Mouse (Mus musculus) MEL (cell line): ENCODE results near the gene Pip5k1c. TPM values are rescaled to one million over a fixed set of nuclear protein-coding genes. Genes with fewer than 3 reads are reported as not detected.

Experiments
- DNase-seq: peaks from one replicate; pipeline ENCODE4 v3.0.0; 2011; ENCODE audit warnings: low read depth, low spot score
- H3K27ac ChIP-seq: 2 replicates; pipeline ENCODE4 v1.5.1; 2012; ENCODE audit warnings: low read depth, mild to moderate bottlenecking, control low read depth, low read length, moderate library complexity; ENCODE audit not compliant: control insufficient read depth
- H3K27me3 ChIP-seq, 2 experiments: fragments of 150-350 bp in 1 of 2; sonication (generic) in 1 of 2; 2 replicates each; pipeline ENCODE4 v1.6.1; 2012; ENCODE audit warnings: low read length in 2 of 2, mild to moderate bottlenecking in 2 of 2, improper control_type of control experiment in 1 of 2, moderate library complexity in 1 of 2; ENCODE audit not compliant: insufficient read depth in 2 of 2, control insufficient read depth in 1 of 2
- H3K36me3 ChIP-seq, 2 experiments: 2 replicates each; pipeline ENCODE4 v1.6.1; 2012 to 2014; ENCODE audit warnings: low read length in 2 of 2, improper control_type of control experiment in 1 of 2, inconsistent platforms in 1 of 2, mild to moderate bottlenecking in 1 of 2; ENCODE audit not compliant: insufficient read depth in 2 of 2, control insufficient read depth in 1 of 2
- H3K4me1 ChIP-seq, 2 experiments: fragments of 150-350 bp in 1 of 2; sonication (generic) in 1 of 2; 2 replicates each; pipeline ENCODE4 v1.6.1; 2012; ENCODE audit warnings: low read length in 2 of 2, improper control_type of control experiment in 1 of 2, mild to moderate bottlenecking in 1 of 2; ENCODE audit not compliant: insufficient read depth in 2 of 2, control insufficient read depth in 1 of 2
- H3K4me3 ChIP-seq, 2 experiments: fragments of 150-350 bp in 1 of 2; sonication (generic) in 1 of 2; 2 replicates each; pipeline ENCODE4 v1.5.1; 2012; ENCODE audit warnings: low read depth in 2 of 2, low read length in 2 of 2, mild to moderate bottlenecking in 2 of 2, moderate library complexity in 2 of 2, control low read depth in 1 of 2, improper control_type of control experiment in 1 of 2; ENCODE audit not compliant: control insufficient read depth in 1 of 2, insufficient read depth in 1 of 2
- H3K79me2 ChIP-seq: 2 replicates; pipeline ENCODE4 v1.6.1; 2012; ENCODE audit warnings: mild to moderate bottlenecking, low read length, moderate library complexity; ENCODE audit not compliant: control insufficient read depth, poor library complexity, insufficient read depth
- H3K9ac ChIP-seq: 2 replicates; pipeline ENCODE4 v1.6.1; 2012; ENCODE audit warnings: low read depth, mild to moderate bottlenecking, control low read depth, low read length, moderate library complexity; ENCODE audit not compliant: control insufficient read depth, poor library complexity, severe bottlenecking
- H3K9me3 ChIP-seq: fragments of 150-350 bp; sonication (generic); replicated peaks from 2 replicates; pipeline ENCODE4 v1.6.1; 2012; ENCODE audit warnings: mild to moderate bottlenecking, low read length, improper control_type of control experiment, moderate library complexity; ENCODE audit not compliant: insufficient read depth
- CHD1 ChIP-seq: IDR thresholded peaks from 2 replicates; pipeline ENCODE4 v1.6.1; 2012; ENCODE audit warnings: low read depth, mild to moderate bottlenecking, inconsistent platforms, low read length, improper control_type of control experiment
- CHD2 ChIP-seq: IDR thresholded peaks from 2 replicates; pipeline ENCODE4 v1.6.1; 2011; ENCODE audit warnings: low read length, improper control_type of control experiment
- CTCF ChIP-seq, 3 experiments: IDR thresholded peaks in 2 of 3; conservative IDR thresholded peaks in 1 of 3; 2 replicates each; pipeline ENCODE4 v1.5.1; 2011 to 2012; ENCODE audit warnings: low read length in 3 of 3, low read depth in 2 of 3, mild to moderate bottlenecking in 2 of 3, improper control_type of control experiment in 1 of 3, inconsistent platforms in 1 of 3, mixed read lengths in 1 of 3, moderate library complexity in 1 of 3; ENCODE audit not compliant: control insufficient read depth in 1 of 3, insufficient read depth in 1 of 3, poor library complexity in 1 of 3, severe bottlenecking in 1 of 3
- ELF1 ChIP-seq: IDR thresholded peaks from 2 replicates; pipeline ENCODE4 v1.6.1; 2014; ENCODE audit warnings: low read depth, mild to moderate bottlenecking, inconsistent platforms, low read length, improper control_type of control experiment, moderate library complexity
- EP300 ChIP-seq, 2 experiments: IDR thresholded peaks; 2 replicates each; pipeline ENCODE4 v1.6.1; 2011; ENCODE audit warnings: improper control_type of control experiment in 2 of 2, low read length in 2 of 2, low read depth in 1 of 2, mild to moderate bottlenecking in 1 of 2
- ETS1 ChIP-seq: IDR thresholded peaks from 2 replicates; pipeline ENCODE4 v1.6.1; 2012; ENCODE audit warnings: low read depth, mild to moderate bottlenecking, inconsistent platforms, low read length, improper control_type of control experiment, moderate library complexity
- GABPA ChIP-seq: IDR thresholded peaks from 2 replicates; pipeline ENCODE4 v1.6.1; 2012; ENCODE audit warnings: low read depth, mild to moderate bottlenecking, inconsistent platforms, low read length, improper control_type of control experiment, moderate library complexity
- HCFC1 ChIP-seq: IDR thresholded peaks from 2 replicates; pipeline ENCODE4 v1.6.1; 2012; ENCODE audit warnings: low read depth, mild to moderate bottlenecking, inconsistent platforms, low read length, improper control_type of control experiment, moderate library complexity
- JUND ChIP-seq: IDR thresholded peaks from 2 replicates; pipeline ENCODE4 v1.6.1; 2011; ENCODE audit warnings: low read depth, mild to moderate bottlenecking, improper control_type of control experiment, low read length
- KAT2A ChIP-seq: conservative IDR thresholded peaks from 2 replicates; pipeline ENCODE4 v1.6.1; 2012; ENCODE audit warnings: low read depth, low read length, improper control_type of control experiment, inconsistent platforms
- MAFK ChIP-seq: IDR thresholded peaks from 2 replicates; pipeline ENCODE4 v1.6.1; 2011; ENCODE audit warnings: low read depth, mild to moderate bottlenecking, low read length, improper control_type of control experiment, borderline replicate concordance
- MAZ ChIP-seq: IDR thresholded peaks from 2 replicates; pipeline ENCODE4 v1.6.1; 2012; ENCODE audit warnings: low read depth, mild to moderate bottlenecking, inconsistent platforms, low read length, improper control_type of control experiment
- MEF2A ChIP-seq: IDR thresholded peaks from 2 replicates; pipeline ENCODE4 v1.6.1; 2014; ENCODE audit warnings: low read depth, mild to moderate bottlenecking, inconsistent platforms, low read length, improper control_type of control experiment; ENCODE audit not compliant: poor library complexity, insufficient replicate concordance, severe bottlenecking; ENCODE audit errors: extremely low read depth
- MXI1 ChIP-seq: IDR thresholded peaks from 2 replicates; pipeline ENCODE4 v1.6.1; 2011; ENCODE audit warnings: mild to moderate bottlenecking, low read depth, low read length, improper control_type of control experiment
- NRF1 ChIP-seq: IDR thresholded peaks from 2 replicates; pipeline ENCODE4 v1.6.1; 2014; ENCODE audit warnings: low read depth, mild to moderate bottlenecking, inconsistent platforms, low read length, improper control_type of control experiment, moderate library complexity; ENCODE audit not compliant: poor library complexity, insufficient read depth, severe bottlenecking
- POLR2AphosphoS2 ChIP-seq: IDR thresholded peaks from 2 replicates; pipeline ENCODE4 v1.6.1; 2011; ENCODE audit warnings: low read length, improper control_type of control experiment
- POLR2AphosphoS5 ChIP-seq: IDR thresholded peaks from 2 replicates; pipeline ENCODE4 v1.6.1; 2012; ENCODE audit warnings: low read depth, borderline replicate concordance, mild to moderate bottlenecking, inconsistent platforms, low read length, moderate library complexity, mixed read lengths
- RAD21 ChIP-seq: IDR thresholded peaks from 2 replicates; pipeline ENCODE4 v1.6.1; 2011; ENCODE audit warnings: mild to moderate bottlenecking, low read depth, low read length, improper control_type of control experiment
- SMC3 ChIP-seq: IDR thresholded peaks from 2 replicates; pipeline ENCODE4 v1.6.1; 2011; ENCODE audit warnings: low read depth, low read length, improper control_type of control experiment
- USF2 ChIP-seq, 2 experiments: IDR thresholded peaks; 2 replicates each; pipeline ENCODE4 v1.6.1; 2011 to 2012; ENCODE audit warnings: improper control_type of control experiment in 2 of 2, low read length in 2 of 2, borderline replicate concordance in 1 of 2, inconsistent platforms in 1 of 2, low read depth in 1 of 2, mild to moderate bottlenecking in 1 of 2; ENCODE audit not compliant: insufficient read depth in 1 of 2
- ZC3H11A ChIP-seq: IDR thresholded peaks from 2 replicates; pipeline ENCODE4 v1.6.1; 2012; ENCODE audit warnings: low read depth, mild to moderate bottlenecking, inconsistent platforms, low read length, improper control_type of control experiment
- ZKSCAN1 ChIP-seq: IDR thresholded peaks from 2 replicates; pipeline ENCODE4 v1.6.1; 2012; ENCODE audit warnings: low read depth, mild to moderate bottlenecking, inconsistent platforms, low read length, improper control_type of control experiment, moderate library complexity
- ZMIZ1 ChIP-seq: IDR thresholded peaks from 2 replicates; pipeline ENCODE4 v1.6.1; 2012; ENCODE audit warnings: low read depth, mild to moderate bottlenecking, inconsistent platforms, low read length, improper control_type of control experiment, moderate library complexity
- polyA plus RNA-seq, 2 experiments: library from polyadenylated mRNA; stranded (reverse) in 1 of 2; unstranded in 1 of 2; fragments of >175 nt in 1 of 2; fragments of >200 nt in 1 of 2; gene quantifications; 2 replicates each; pipeline versions ENCODE4 v1.2.1 to v1.2.4; 2012; ENCODE audit warnings: low replicate concordance in 2 of 2, low read depth in 1 of 2; ENCODE audit not compliant: insufficient read length in 2 of 2, insufficient read depth in 1 of 2, missing spikeins in 1 of 2
- total RNA-seq: library from RNA; depleted of rRNA; stranded (reverse); fragments of 300-350 nt; gene quantifications from 2 replicates; pipeline ENCODE4 v1.2.3, GENCODE M21; 2012

Pip5k1c gene
- total and polyA plus RNA-seq, 3 experiments: 14.4 to 40.5 TPM; not detected in 1

DNA sequence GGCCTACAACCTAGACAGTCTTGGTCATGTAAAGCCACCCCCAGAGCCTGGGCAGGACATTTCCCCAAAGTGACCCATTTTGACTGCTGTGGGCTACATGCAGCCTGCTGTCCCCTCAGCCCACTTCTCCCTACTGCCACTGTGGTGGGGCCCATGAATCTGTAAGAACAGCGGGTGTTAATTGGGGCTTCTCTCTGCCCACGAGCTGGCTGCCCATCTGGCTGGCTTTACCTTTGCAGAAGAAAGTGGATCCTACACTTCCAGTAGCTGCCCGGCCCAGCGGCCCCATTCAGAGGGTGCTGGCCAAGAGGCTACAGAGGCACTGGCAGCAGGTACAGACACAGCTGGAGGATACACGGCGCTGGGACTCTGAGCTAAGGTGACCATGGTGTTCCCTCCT lies 47.6 kb upstream of the Pip5k1c start:
- no peaks in the 10 kb centered on the region for H3K27me3 ChIP-seq
- no peak overlapping the region for H3K27ac ChIP-seq
- no peak overlapping the region for H3K4me3 ChIP-seq
- peaks cover 0 to 2% of the 10 kb centered on the region in 2 experiments; a peak in 1 of 4 replicates for H3K36me3 ChIP-seq
- no peaks in the 10 kb centered on the region for H3K79me2 ChIP-seq
- DNase-seq: no peak
- no peaks in the 10 kb centered on the region for H3K9me3 ChIP-seq
- peaks cover 0 to 8% of the 10 kb centered on the region in 2 experiments; a peak in 2 of 4 replicates for H3K4me1 ChIP-seq
- peak overlapping the region; percentile 16; the same call in 1 of the 2 replicates for H3K9ac ChIP-seq
- TF ChIP-seq USF2 (IDR thresholded peaks at IDR 0.05; ENCODE audit: borderline replicate concordance in 1 of 2, insufficient read depth in 1 of 2, low read depth in 1 of 2, low read length in 2 of 2) (no peak), GABPA (no peak), POLR2AphosphoS5 (no peak), ZKSCAN1 (no peak), SMC3 (no peak), CTCF (IDR thresholded peaks at IDR 0.05 in 2 of 3, conservative IDR thresholded peaks at IDR 0.05 in 1 of 3; ENCODE audit: control insufficient read depth in 1 of 3, insufficient read depth in 1 of 3, low read depth in 2 of 3, low read length in 3 of 3, poor library complexity in 1 of 3, severe bottlenecking in 1 of 3) (no peak), ELF1 (no peak), KAT2A (no peak)

DNA sequence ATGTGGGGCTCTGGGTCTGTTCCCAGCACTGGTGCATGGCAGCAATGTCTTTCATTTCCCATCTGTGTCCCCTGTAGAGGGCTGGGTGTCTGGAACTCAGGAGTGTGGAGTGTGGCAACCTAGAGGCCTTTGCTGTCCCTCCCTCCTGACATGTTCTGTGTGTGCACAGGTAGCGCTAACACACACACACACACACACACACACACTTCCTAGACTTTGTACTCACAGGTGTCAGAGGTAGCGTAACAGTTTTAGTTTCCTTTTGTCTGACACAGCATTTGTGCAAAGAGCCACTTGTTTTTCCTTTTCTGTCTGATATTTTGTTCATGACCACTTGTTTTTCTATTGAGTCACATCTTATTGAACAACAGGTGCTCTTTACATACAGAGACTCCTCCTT lies 45.0 kb upstream of the Pip5k1c start:
- H3K9me3 ChIP-seq: no peaks in the 10 kb centered on the region
- no peak for DNase-seq
- peaks cover 0 to 8% of the 10 kb centered on the region in 2 experiments; a peak in 2 of 4 replicates for H3K4me1 ChIP-seq
- no peaks in the 10 kb centered on the region for H3K27me3 ChIP-seq
- peaks cover 0 to 2% of the 10 kb centered on the region in 2 experiments; a peak in 1 of 4 replicates for H3K36me3 ChIP-seq
- H3K9ac ChIP-seq: no peak overlapping the region
- no peak for TF ChIP-seq EP300 (IDR thresholded peaks at IDR 0.05; ENCODE audit: low read depth in 1 of 2, low read length in 2 of 2)
- TF ChIP-seq ZC3H11A: no peak
- TF ChIP-seq MAZ: no peak
- no peak for TF ChIP-seq NRF1
- no peak for TF ChIP-seq HCFC1
- TF ChIP-seq CHD2: no peak
- TF ChIP-seq POLR2AphosphoS2: no peak
- TF ChIP-seq CTCF (IDR thresholded peaks at IDR 0.05 in 2 of 3, conservative IDR thresholded peaks at IDR 0.05 in 1 of 3; ENCODE audit: control insufficient read depth in 1 of 3, insufficient read depth in 1 of 3, low read depth in 2 of 3, low read length in 3 of 3, poor library complexity in 1 of 3, severe bottlenecking in 1 of 3): no peak
- TF ChIP-seq MEF2A: no peak
- no peak for TF ChIP-seq CHD1
- TF ChIP-seq MXI1: no peak
- TF ChIP-seq ZMIZ1: no peak
- TF ChIP-seq MAFK: no peak
- TF ChIP-seq ETS1: no peak
- TF ChIP-seq RAD21: no peak
- no peak for TF ChIP-seq JUND
- TF ChIP-seq, all 39 proteins: peak for 0
- Histone ChIP-seq H3K4me3 (no peak overlapping the region), H3K27ac (no peak overlapping the region), H3K79me2 (no peaks in the 10 kb centered on the region)
